Comparison of ENCODE assay signal across 8 mouse cellular contexts in the genomic region with DNA sequence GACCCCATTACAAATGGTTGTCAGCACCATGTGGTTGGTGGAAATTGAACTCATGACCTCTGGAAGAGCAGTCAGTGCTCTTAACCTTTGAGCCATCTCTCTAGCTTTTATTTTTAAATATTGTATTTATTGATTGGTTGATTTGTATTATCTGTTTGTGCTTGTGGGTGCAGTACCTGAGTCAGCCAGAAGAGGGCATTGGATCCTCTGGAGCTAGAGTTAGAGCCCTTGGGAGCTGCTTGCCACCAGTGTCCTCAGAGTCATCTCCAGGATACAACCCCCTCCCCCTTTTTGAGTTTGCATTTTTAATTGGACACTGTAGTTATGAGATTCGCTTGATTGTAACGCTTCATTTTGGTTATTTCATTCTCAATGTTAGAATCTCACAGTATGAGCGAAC. TPM values are rescaled to one million over a fixed set of nuclear protein-coding genes. Genes with fewer than 3 reads are reported as not detected.
DNase-seq lines count a peak whose midpoint lies in the region; TF ChIP-seq lines count a peak whose summit lies in the region.

No protein-coding gene starts in this region.

- TF ChIP-seq EP300 in ES-Bruce4 (IDR thresholded peaks at IDR 0.05; ENCODE audit: insufficient read depth, low read depth, low read length), result no peak

- no peaks in the 10 kb centered on the region for H3K4me1 ChIP-seq in ES-Bruce4 (ENCODE audit: control insufficient read depth, insufficient read depth, low read length)

- no peak for TF ChIP-seq POLR2A in ES-Bruce4 (IDR thresholded peaks at IDR 0.05; ENCODE audit: insufficient read depth, low read length)

- TF ChIP-seq CTCF in left cerebral cortex, adult 2 months (IDR thresholded peaks at IDR 0.05), result peak; percentile 69
- peak; percentile 63 for TF ChIP-seq CTCF in ES-Bruce4 (IDR thresholded peaks at IDR 0.05; ENCODE audit: low read depth, low read length)

- H3K4me3 ChIP-seq in left cerebral cortex, adult 2 months, result no peak overlapping the region
- no peak overlapping the region for H3K4me3 ChIP-seq in ES-Bruce4 (ENCODE audit: low read depth, low read length)

- H3K27me3 ChIP-seq in ES-Bruce4 (ENCODE audit: control insufficient read depth, insufficient read depth, low read length, poor library complexity, severe bottlenecking), result no peaks in the 10 kb centered on the region

- no peak overlapping the region for H3K27ac ChIP-seq in left cerebral cortex, adult 2 months
- no peak overlapping the region for H3K27ac ChIP-seq in ES-Bruce4 (ENCODE audit: insufficient read depth, low read length)

- peak; percentile 47 for DNase-seq in embryo, embryonic 10 days (ENCODE audit: low spot score)
- no peak for DNase-seq in embryo, embryonic 9.5 days (ENCODE audit: extremely low spot score)
- DNase-seq in left cerebral cortex, adult 2 months (ENCODE audit: extremely low spot score in 1 of 2, low spot score in 2 of 2), result peak in 1 of 2 experiments; percentile 30
- no peak for DNase-seq in left cerebral cortex, adult 8-10 months (ENCODE audit: low spot score in 2 of 2)
- peak; percentile 37 for DNase-seq in embryo, embryonic 11 days
- peak; percentile 70 for DNase-seq in lung, postnatal 36 days
- peak; percentile 76 for DNase-seq in thymus, postnatal 14 days

- intact Hi-C loops in left cerebral cortex, adult 2 months (cut with DNase I), result no loop called here

- H3K9me3 ChIP-seq in ES-Bruce4 (replicated peaks; ENCODE audit: control insufficient read depth, insufficient read depth, low read length, poor library complexity, severe bottlenecking), result no peaks in the 10 kb centered on the region

- no peak overlapping the region for H3K9ac ChIP-seq in ES-Bruce4 (ENCODE audit: low read depth, poor library complexity, severe bottlenecking)

- no peaks in the 10 kb centered on the region for H3K36me3 ChIP-seq in ES-Bruce4 (ENCODE audit: control insufficient read depth, insufficient read depth, low read length, poor library complexity, severe bottlenecking)

RNA-seq across cellular contexts. Expression of a gene that starts 24.4 kb away (rescaled TPM):
- 10 to 100 TPM; 19.5 to 20.7 TPM for total RNA-seq in left cerebral cortex, adult 2 months (2021)
- total RNA-seq in left cerebral cortex, adult 8-10 months (2022), result 10 to 100 TPM; 19.3 to 22.0 (median 20.4) TPM
- polyA plus RNA-seq in ES-Bruce4 (2011; ENCODE audit: insufficient read depth, insufficient read length, low read depth, missing spikeins), result 13.5 and 15.8 TPM in 2 replicates

RNA-seq across cellular contexts. Expression of a gene that starts 51.4 kb away (rescaled TPM):
- total RNA-seq in left cerebral cortex, adult 2 months (2021), result 100 to 1,000 TPM in 1 of 2 experiments, 10 to 100 TPM in 1; 96.6 to 121 TPM
- 10 to 100 TPM; 78.5 to 83.1 (median 80.7) TPM for total RNA-seq in left cerebral cortex, adult 8-10 months (2022)
- 44.0 and 46.7 TPM in 2 replicates for polyA plus RNA-seq in ES-Bruce4 (2011; ENCODE audit: insufficient read depth, insufficient read length, low read depth, missing spikeins)

Comparison
In these comparisons a context has a peak if more than half of its experiments do, and no peak if none do; other contexts are left out.
1. DNase-seq: peak in embryo, embryonic 10 days (single experiment), embryo, embryonic 11 days (single experiment), lung, postnatal 36 days (single experiment) and thymus, postnatal 14 days (single experiment); none in embryo, embryonic 9.5 days (single experiment) and left cerebral cortex, adult 8-10 months (0 of 2).